Mouse (Mus musculus) mouse embryonic stem cell (cell line): Measurements from ENCODE around the gene Sec14l1.

Experiments used
- in situ Hi-C, 2 experiments: fragments of 300-500 bp; cut with MboI; formaldehyde crosslinking; loops; 1 replicate in 1 of 2; 3 replicates in 1 of 2; pipeline ENCODE4 v1.14.3; 2019 to 2020; ENCODE audit warnings: low sequenced_read_pairs in 2 of 2, low pct_unique_long_range_greater_than_20kb in 1 of 2, mixed read lengths in 1 of 2; ENCODE audit not compliant: unreplicated experiment in 1 of 2

Gene Sec14l1

DNA sequence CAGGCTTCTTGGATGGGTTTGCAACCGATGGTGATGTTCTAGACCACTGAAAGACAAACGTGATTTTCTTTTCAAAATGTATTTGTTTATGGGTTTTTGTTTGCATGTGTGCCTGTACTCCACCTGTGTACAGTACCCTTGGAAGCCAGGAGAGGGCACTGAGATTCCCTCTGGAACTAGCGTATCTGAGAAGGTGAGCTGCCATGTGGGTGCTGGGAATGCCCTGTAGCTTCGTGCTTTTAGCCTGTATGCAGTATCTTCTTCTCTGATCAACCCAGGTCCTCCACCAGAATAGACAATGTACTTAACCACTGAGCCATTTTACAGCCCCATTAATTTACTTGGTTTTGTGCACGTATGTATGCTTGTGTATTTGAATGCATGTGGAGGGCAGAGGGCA, 68.9 kb downstream of the Sec14l1 start:
- in situ Hi-C loops = loop anchor here (25.0 kb wide), 1 partner anchor 297 kb away; no protein-coding TSS in a partner anchor

- in situ Hi-C loops = loop anchor here (25.0 kb wide), 1 partner anchor 298 kb away; no protein-coding TSS in a partner anchor
Observed at GRCm38 (mm10) chr11:117185076-117185933, 70.3 kb downstream of the Sec14l1 start.

- in situ Hi-C loops = loop anchor here (25.0 kb wide), 1 partner anchor 304 kb away; no protein-coding TSS in a partner anchor
Observed at GRCm38 (mm10) chr11:117191524-117191923, 76.6 kb downstream of the Sec14l1 start.

DNA sequence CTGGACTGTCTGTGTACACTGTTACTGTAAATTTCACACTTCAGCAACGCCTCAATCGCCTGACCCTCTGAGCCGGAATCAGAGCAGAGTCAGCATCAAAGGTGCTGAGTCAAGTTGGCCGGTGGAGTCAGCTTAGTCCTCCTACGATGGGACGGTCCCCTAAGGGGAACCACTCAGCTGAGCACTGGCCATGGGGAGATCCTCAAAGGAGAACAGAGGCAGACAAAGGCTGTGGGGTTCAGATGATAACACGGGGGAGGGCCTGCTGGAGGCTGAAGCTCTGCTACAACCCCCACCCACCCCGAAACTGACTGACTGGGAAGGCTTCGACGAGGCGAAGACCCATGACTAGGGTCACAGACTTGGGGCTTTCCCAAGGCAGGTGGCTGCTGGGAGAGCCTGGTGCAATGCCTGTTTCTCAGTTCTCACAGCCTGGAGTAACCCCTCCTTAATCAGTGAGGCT, 79.5 kb downstream of the Sec14l1 start:
- in situ Hi-C loops = loop anchor here (25.0 kb wide), 1 partner anchor 307 kb away; no protein-coding TSS in a partner anchor

- in situ Hi-C loops = loop anchor here (25.0 kb wide), 1 partner anchor 308 kb away; no protein-coding TSS in a partner anchor
Observed at GRCm38 (mm10) chr11:117195616-117196015, 80.6 kb downstream of the Sec14l1 start.

DNA sequence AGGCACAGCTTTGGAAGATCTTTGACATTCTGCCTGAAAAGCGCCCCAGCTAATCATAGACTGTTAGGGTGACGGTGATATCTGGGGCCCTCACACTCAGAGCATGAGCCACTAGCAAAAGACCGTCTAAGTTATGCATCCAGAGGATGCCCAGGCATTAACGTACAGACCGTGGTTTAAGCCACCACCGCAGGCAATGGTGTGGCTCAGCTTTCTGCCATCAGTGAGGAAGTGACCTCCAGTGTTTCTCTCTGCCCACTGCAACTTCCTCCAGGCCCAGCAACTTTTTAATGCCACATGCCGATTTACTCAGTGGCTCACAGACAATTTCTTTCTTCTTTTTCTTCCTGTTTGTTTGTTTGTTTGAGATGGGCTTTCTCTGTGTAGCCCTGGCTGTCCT, 81.7 kb downstream of the Sec14l1 start:
- in situ Hi-C loops = loop anchor here (25.0 kb wide), 1 partner anchor 309 kb away; no protein-coding TSS in a partner anchor

GRCm38 (mm10) chr11:117198122-117198521, 83.2 kb downstream of the Sec14l1 start:
- in situ Hi-C loops = loop anchor here (25.0 kb wide), 1 partner anchor 311 kb away; no protein-coding TSS in a partner anchor

- in situ Hi-C loops = loop anchor here (25.0 kb wide), 1 partner anchor 312 kb away; no protein-coding TSS in a partner anchor
Observed at GRCm38 (mm10) chr11:117199282-117200175, 84.6 kb downstream of the Sec14l1 start, which contains the start of gene Sept9. Sept9 (plus strand) TSS chr11:117199661.

GRCm38 (mm10) chr11:117201846-117202245, 86.9 kb downstream of the Sec14l1 start:
- in situ Hi-C loops = no loop called here

- in situ Hi-C loops = no loop called here
Observed at GRCm38 (mm10) chr11:117204606-117205005, 89.6 kb downstream of the Sec14l1 start.

DNA sequence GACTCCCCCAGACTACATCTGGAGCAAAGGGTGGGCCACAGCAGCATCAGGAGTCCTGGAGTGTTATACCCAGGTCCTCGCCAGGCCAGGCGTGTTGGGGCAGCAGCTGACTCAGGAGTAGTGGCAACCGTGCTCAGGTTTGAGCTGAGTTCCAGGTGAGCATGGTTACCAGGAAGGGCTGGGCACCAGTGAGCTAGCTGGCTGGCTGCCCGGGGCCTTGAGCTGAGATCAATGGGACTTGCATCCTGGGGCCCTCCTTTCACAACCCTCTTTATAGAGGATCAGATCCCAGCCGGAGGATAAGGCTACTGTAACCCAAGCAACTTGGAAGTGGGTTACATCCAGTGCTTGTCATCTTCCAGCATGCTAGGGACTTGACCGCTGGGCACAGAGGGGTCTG, 90.1 kb downstream of the Sec14l1 start:
- in situ Hi-C loops = no loop called here

GRCm38 (mm10) chr11:117205447-117205846, 90.5 kb downstream of the Sec14l1 start:
- in situ Hi-C loops = no loop called here

DNA sequence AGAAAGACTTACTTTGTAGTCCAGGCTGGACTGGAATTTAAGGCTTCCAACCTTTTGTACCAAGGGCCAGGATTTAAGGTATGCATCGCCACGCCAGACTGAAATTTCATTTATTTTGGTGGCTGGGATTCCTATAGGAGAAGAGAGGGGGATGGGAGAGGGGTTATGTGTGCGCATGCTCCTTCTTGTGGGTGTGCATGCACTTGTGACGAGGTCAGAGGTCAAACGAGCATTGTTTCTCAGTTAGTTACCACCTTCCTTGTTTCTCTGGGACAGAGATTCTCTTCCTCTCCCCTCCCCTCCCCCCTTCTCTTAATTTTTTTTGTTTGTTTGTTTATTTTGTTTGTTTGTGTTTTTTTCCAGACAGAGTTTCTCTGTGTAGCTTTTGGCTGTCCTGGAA, 92.5 kb downstream of the Sec14l1 start:
- in situ Hi-C loops = no loop called here

DNA sequence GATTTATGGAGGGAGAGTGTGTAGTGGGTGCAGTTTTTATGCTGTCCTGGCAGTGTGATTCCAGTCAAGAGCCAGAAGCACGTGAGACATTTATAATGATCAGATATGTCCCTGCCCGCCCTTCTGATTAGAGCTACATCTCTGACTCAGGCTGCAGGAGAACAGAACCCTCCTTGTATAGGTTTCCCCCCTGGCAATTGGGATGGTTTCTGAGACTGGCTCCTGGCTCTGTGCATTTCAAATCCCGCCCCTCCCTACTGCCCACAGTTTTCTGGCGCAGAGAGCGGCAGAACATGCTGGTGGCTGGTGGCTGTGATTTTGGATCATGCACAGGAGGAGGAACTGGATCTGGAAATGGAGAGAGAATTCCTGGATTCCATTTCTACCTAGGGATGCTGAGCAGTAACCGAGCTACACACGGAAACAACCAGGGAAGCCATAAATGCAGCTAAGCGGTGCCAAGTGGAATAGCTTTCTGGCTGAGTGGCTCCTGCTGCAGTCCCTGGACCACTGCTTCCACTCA, 93.2 kb downstream of the Sec14l1 start:
- in situ Hi-C loops = no loop called here
